Mouse (Mus musculus): Measurements from ENCODE around the gene Vmn2r59. TPM values are rescaled to one million over a fixed set of nuclear protein-coding genes. Genes with fewer than 3 reads are reported as not detected.
"Not testable (repeated sequence)": the region's sequence is repeated elsewhere in the genome, so short reads cannot be mapped to it uniquely, and the experiment has no call there.

Gene Vmn2r59
- not detected for total RNA-seq (2018; cell fraction: chromatin; rRNA removed)
- total RNA-seq (2018; cell fraction: cytosol; rRNA removed): not detected
- total RNA-seq (2018; cell fraction: nucleus; rRNA removed): not detected
- not detected in 3 replicates for polyA plus RNA-seq (2018)

- no peaks in the 10 kb centered on the region for H3K36me3 ChIP-seq (ENCODE audit: inconsistent target)
- no peak within 1 kb of the TSS for H3K4me3 ChIP-seq (ENCODE audit: inconsistent target)
- H3K27ac ChIP-seq: no peak within 1 kb of the TSS
- no peaks in the 10 kb centered on the region for H3K79me2 ChIP-seq (ENCODE audit: inconsistent target)
Measured at GRCm38 (mm10) chr7:42058923-42059322, at the start of gene Vmn2r59. Gene Vmn2r59, minus strand, starts transcription at chr7:42059023.

GRCm38 (mm10) chr7:42107470-42107869 lies 48.6 kb upstream of the Vmn2r59 start, which contains the start of gene Vmn2r60:
Gene Vmn2r60, plus strand, starts transcription at chr7:42107770.
- WGBS (ENCODE audit: missing documents): 76% methylated on average over 2 of the region's 2 CpGs
- no peaks in the 10 kb centered on the region for H3K36me3 ChIP-seq (ENCODE audit: inconsistent target)
- H3K27ac ChIP-seq: no peak within 1 kb of the TSS
- H3K4me3 ChIP-seq (ENCODE audit: inconsistent target): no peak within 1 kb of the TSS
- H3K79me2 ChIP-seq (ENCODE audit: inconsistent target): no peaks in the 10 kb centered on the region

GRCm38 (mm10) chr7:42107061-42107460 lies 48.2 kb upstream of the Vmn2r59 start:
- H3K36me3 ChIP-seq (ENCODE audit: inconsistent target); H3K4me3 ChIP-seq (ENCODE audit: inconsistent target); H3K27ac ChIP-seq; H3K79me2 ChIP-seq (ENCODE audit: inconsistent target): not testable (repeated sequence)
- WGBS (ENCODE audit: missing documents): no CpG with 5 or more reads among the region's 14 CpGs

Other genes with a start within 250 kb of the Vmn2r59 start
- gene Vmn2r58, start 186.3 kb downstream of the Vmn2r59 start, polyA plus RNA-seq (2018): not detected in 3 replicates
- gene Vmn2r60, start 48.7 kb upstream of the Vmn2r59 start, polyA plus RNA-seq (2018): not detected in 3 replicates
- gene Vmn2r61, start 201.0 kb upstream of the Vmn2r59 start, polyA plus RNA-seq (2018): not detected in 3 replicates